Mouse (Mus musculus): ENCODE results near the gene Tmem253. TPM values are rescaled to one million over a fixed set of nuclear protein-coding genes. Genes with fewer than 3 reads are reported as not detected.

Tmem253 gene
- polyA plus RNA-seq, 1 experiment = 0.27 TPM

GRCm38 (mm10) chr14:52012085-52012484 lies 3.4 kb upstream of the Tmem253 start:
- Histone ChIP-seq H3K27ac (ENCODE audit: insufficient read depth, low read length) (no peak overlapping the region), H3K4me3 (ENCODE audit: extremely low read depth, insufficient read depth, insufficient read length) (no peak overlapping the region), H3K27me3 (ENCODE audit: control insufficient read depth, insufficient read depth, low read length) (no peaks in the 10 kb centered on the region), H3K36me3 (ENCODE audit: control insufficient read depth, insufficient read depth, low read length) (no peaks in the 10 kb centered on the region), H3K4me1 (ENCODE audit: control insufficient read depth, insufficient read depth, insufficient read length) (peaks cover 11% of the 10 kb centered on the region)
- TF ChIP-seq POLR2A (IDR thresholded peaks at IDR 0.05; ENCODE audit: low read depth, low read length) (no peak), CTCF (IDR thresholded peaks at IDR 0.05; ENCODE audit: extremely low read depth, insufficient read depth, insufficient read length, insufficient replicate concordance) (no peak)
- no peak for DNase-seq (ENCODE audit: low read depth in 1 of 2, low spot score in 2 of 2)
- WGBS = 80% methylated on average over 4 of the region's 4 CpGs

GRCm38 (mm10) chr14:52012553-52012952 lies 2.9 kb upstream of the Tmem253 start:
- Histone ChIP-seq H3K4me1 (ENCODE audit: control insufficient read depth, insufficient read depth, insufficient read length) (peaks cover 11% of the 10 kb centered on the region), H3K4me3 (ENCODE audit: extremely low read depth, insufficient read depth, insufficient read length) (no peak overlapping the region), H3K36me3 (ENCODE audit: control insufficient read depth, insufficient read depth, low read length) (no peaks in the 10 kb centered on the region), H3K27ac (ENCODE audit: insufficient read depth, low read length) (no peak overlapping the region), H3K27me3 (ENCODE audit: control insufficient read depth, insufficient read depth, low read length) (no peaks in the 10 kb centered on the region)
- WGBS = 90% methylated on average over 5 of the region's 5 CpGs
- no peak for DNase-seq (ENCODE audit: low read depth in 1 of 2, low spot score in 2 of 2)
- TF ChIP-seq POLR2A (IDR thresholded peaks at IDR 0.05; ENCODE audit: low read depth, low read length) = no peak
- TF ChIP-seq CTCF (IDR thresholded peaks at IDR 0.05; ENCODE audit: extremely low read depth, insufficient read depth, insufficient read length, insufficient replicate concordance) = no peak

- Histone ChIP-seq H3K4me3 (ENCODE audit: extremely low read depth, insufficient read depth, insufficient read length) (no peak overlapping the region), H3K4me1 (ENCODE audit: control insufficient read depth, insufficient read depth, insufficient read length) (peaks cover 11% of the 10 kb centered on the region), H3K27ac (ENCODE audit: insufficient read depth, low read length) (no peak overlapping the region), H3K27me3 (ENCODE audit: control insufficient read depth, insufficient read depth, low read length) (no peaks in the 10 kb centered on the region), H3K36me3 (ENCODE audit: control insufficient read depth, insufficient read depth, low read length) (no peaks in the 10 kb centered on the region)
- 88% methylated on average over 8 of the region's 8 CpGs for WGBS
- no peak for DNase-seq (ENCODE audit: low read depth in 1 of 2, low spot score in 2 of 2)
- no peak for TF ChIP-seq CTCF (IDR thresholded peaks at IDR 0.05; ENCODE audit: extremely low read depth, insufficient read depth, insufficient read length, insufficient replicate concordance)
- no peak for TF ChIP-seq POLR2A (IDR thresholded peaks at IDR 0.05; ENCODE audit: low read depth, low read length)
These were observed 2.3 kb upstream of the Tmem253 start for GRCm38 (mm10) chr14:52013021-52013610.

GRCm38 (mm10) chr14:52013771-52014219 lies 1.7 kb upstream of the Tmem253 start:
- no peaks in the 10 kb centered on the region for H3K36me3 ChIP-seq (ENCODE audit: control insufficient read depth, insufficient read depth, low read length)
- no peaks in the 10 kb centered on the region for H3K27me3 ChIP-seq (ENCODE audit: control insufficient read depth, insufficient read depth, low read length)
- 7% methylated on average over 20 of the region's 24 CpGs for WGBS
- DNase-seq (ENCODE audit: low read depth in 1 of 2, low spot score in 2 of 2) = no peak
- TF ChIP-seq CTCF (IDR thresholded peaks at IDR 0.05; ENCODE audit: extremely low read depth, insufficient read depth, insufficient read length, insufficient replicate concordance) = no peak
- TF ChIP-seq POLR2A (IDR thresholded peaks at IDR 0.05; ENCODE audit: low read depth, low read length) = no peak
- H3K4me1 ChIP-seq (ENCODE audit: control insufficient read depth, insufficient read depth, insufficient read length) = peaks cover 11% of the 10 kb centered on the region
- H3K27ac ChIP-seq (ENCODE audit: insufficient read depth, low read length) = 0 out of 2 replicates have a peak overlapping the region, but pooled peaks have one; percentile 4
- H3K4me3 ChIP-seq (ENCODE audit: extremely low read depth, insufficient read depth, insufficient read length) = peak overlapping the region; percentile 50; the same call in 1 of the 2 replicates

- Histone ChIP-seq H3K27ac (ENCODE audit: insufficient read depth, low read length) (no peak overlapping the region), H3K27me3 (ENCODE audit: control insufficient read depth, insufficient read depth, low read length) (no peaks in the 10 kb centered on the region)
These were observed 1.1 kb upstream of the Tmem253 start for GRCm38 (mm10) chr14:52014271-52014760.

GRCm38 (mm10) chr14:52014761-52015311 lies 622 bp upstream of the Tmem253 start:
- H3K4me1 ChIP-seq (ENCODE audit: control insufficient read depth, insufficient read depth, insufficient read length) = peaks cover 11% of the 10 kb centered on the region; the same call in 1 of the 2 replicates
- peak overlapping the region; percentile 48; the same call in 1 of the 2 replicates for H3K27ac ChIP-seq (ENCODE audit: insufficient read depth, low read length)
- no peak for DNase-seq (ENCODE audit: low read depth in 1 of 2, low spot score in 2 of 2)
- WGBS = under 1% methylated on average over 15 of the region's 28 CpGs
- TF ChIP-seq POLR2A (IDR thresholded peaks at IDR 0.05; ENCODE audit: low read depth, low read length) (no peak; the same call in 1 of the 2 replicates), CTCF (IDR thresholded peaks at IDR 0.05; ENCODE audit: extremely low read depth, insufficient read depth, insufficient read length, insufficient replicate concordance) (no peak)
- H3K36me3 ChIP-seq (ENCODE audit: control insufficient read depth, insufficient read depth, low read length) = no peaks in the 10 kb centered on the region
- no peaks in the 10 kb centered on the region for H3K27me3 ChIP-seq (ENCODE audit: control insufficient read depth, insufficient read depth, low read length)
- peak overlapping the region; percentile 80 for H3K4me3 ChIP-seq (ENCODE audit: extremely low read depth, insufficient read depth, insufficient read length)

More at GRCm38 (mm10) chr14:52014271-52014760, 1.1 kb upstream of the Tmem253 start:
- WGBS = 4% methylated on average over 20 of the region's 80 CpGs
- H3K4me3 ChIP-seq (ENCODE audit: extremely low read depth, insufficient read depth, insufficient read length) = peak overlapping the region; percentile 80; the same call in 1 of the 2 replicates
- H3K36me3 ChIP-seq (ENCODE audit: control insufficient read depth, insufficient read depth, low read length) = no peaks in the 10 kb centered on the region
- DNase-seq (ENCODE audit: low read depth in 1 of 2, low spot score in 2 of 2) = no peak
- TF ChIP-seq CTCF (IDR thresholded peaks at IDR 0.05; ENCODE audit: extremely low read depth, insufficient read depth, insufficient read length, insufficient replicate concordance) (no peak), POLR2A (IDR thresholded peaks at IDR 0.05; ENCODE audit: low read depth, low read length) (no peak)
- H3K4me1 ChIP-seq (ENCODE audit: control insufficient read depth, insufficient read depth, insufficient read length) = peaks cover 11% of the 10 kb centered on the region; the same call in 1 of the 2 replicates
